Mouse (Mus musculus): ENCODE results near the gene Paqr4. TPM values are rescaled to one million over a fixed set of nuclear protein-coding genes. Genes with fewer than 3 reads are reported as not detected.

The Paqr4 gene
- polyA plus RNA-seq, 1 experiment from 2014 or later: 45.2 TPM

DNA sequence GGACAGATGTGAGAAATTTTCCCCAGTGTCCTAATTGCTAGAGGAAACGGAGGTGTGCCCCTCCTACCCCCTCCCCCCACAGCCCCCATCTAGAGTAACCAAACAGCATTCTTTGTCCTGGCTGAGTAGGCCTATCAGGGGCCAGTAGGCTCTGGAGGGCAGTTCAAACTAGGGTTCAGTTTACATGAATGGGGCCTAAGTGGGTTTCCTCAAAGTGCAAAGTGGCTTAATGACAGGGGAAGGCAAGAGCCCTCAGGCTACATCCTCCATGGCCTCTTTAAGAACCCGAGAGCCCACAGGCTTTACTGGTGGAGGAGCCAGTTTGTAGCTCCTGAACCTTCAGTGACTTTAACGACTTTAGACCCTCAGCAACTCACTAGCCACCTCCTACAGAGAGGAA lies 44.9 kb downstream of the Paqr4 start:
- DNase-seq (ENCODE audit: low spot score): no peak

DNA sequence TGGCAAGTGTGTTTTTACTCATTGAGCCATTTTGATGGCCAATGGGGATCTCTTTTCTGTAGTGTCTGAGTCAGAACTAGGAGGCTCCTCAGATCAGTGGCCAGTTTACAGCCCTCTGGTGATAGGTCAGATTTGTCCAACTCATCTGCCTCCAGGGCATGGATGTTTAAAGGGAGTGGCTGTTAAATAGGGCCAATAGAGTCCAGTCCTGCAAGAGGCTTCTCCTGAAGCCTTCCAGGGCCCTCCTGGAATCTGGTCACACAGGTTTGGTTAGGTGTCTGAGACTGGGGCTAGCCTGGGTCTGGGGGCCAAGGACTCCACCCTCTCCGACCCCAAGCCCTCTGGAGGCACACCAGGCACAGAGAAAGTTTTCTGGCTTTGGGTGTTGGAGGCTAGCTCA lies 46.2 kb downstream of the Paqr4 start:
- no peak for DNase-seq (ENCODE audit: low spot score)
- H3K27ac ChIP-seq (ENCODE audit: low read length): no peak overlapping the region
- ATAC-seq: no peak

More for the DNA sequence above, 44.9 kb downstream of the Paqr4 start:
- H3K4me1 ChIP-seq (ENCODE audit: insufficient read depth, low read depth, low read length): no peaks in the 10 kb centered on the region
- TF ChIP-seq CTCF (IDR thresholded peaks at IDR 0.05): no peak
- no peaks in the 10 kb centered on the region for H3K9me3 ChIP-seq (ENCODE audit: low read length)
- H3K4me3 ChIP-seq (ENCODE audit: low read depth, low read length): no peak overlapping the region
- no peak overlapping the region for H3K9ac ChIP-seq (replicated peaks; ENCODE audit: low read depth)
- no peak for ATAC-seq
- WGBS: 12% methylated on average over 3 of the region's 3 CpGs
- no peak overlapping the region for H3K4me2 ChIP-seq (replicated peaks; ENCODE audit: low read depth, low read length)
- H3K36me3 ChIP-seq (ENCODE audit: insufficient read depth, low read length): no peaks in the 10 kb centered on the region
- no peak overlapping the region for H3K27ac ChIP-seq (ENCODE audit: low read length)
- no peaks in the 10 kb centered on the region for H3K27me3 ChIP-seq (replicated peaks; ENCODE audit: insufficient read depth, low read length)

More for the DNA sequence above, 46.2 kb downstream of the Paqr4 start:
- Histone ChIP-seq H3K27me3 (replicated peaks; ENCODE audit: insufficient read depth, low read length) (no peaks in the 10 kb centered on the region), H3K9me3 (ENCODE audit: low read length) (no peaks in the 10 kb centered on the region), H3K4me1 (ENCODE audit: insufficient read depth, low read depth, low read length) (no peaks in the 10 kb centered on the region), H3K36me3 (ENCODE audit: insufficient read depth, low read length) (no peaks in the 10 kb centered on the region), H3K9ac (replicated peaks; ENCODE audit: low read depth) (no peak overlapping the region), H3K4me2 (replicated peaks; ENCODE audit: low read depth, low read length) (no peak overlapping the region), H3K4me3 (ENCODE audit: low read depth, low read length) (no peak overlapping the region)
- WGBS: 52% methylated on average over 1 of the region's 1 CpGs
- TF ChIP-seq CTCF (IDR thresholded peaks at IDR 0.05) (no peak), EP300 (IDR thresholded peaks at IDR 0.05) (no peak)

Other genes starting within 250 kb of the Paqr4 start
- gene Zfp213, start 176.6 kb downstream of the Paqr4 start, polyA plus RNA-seq (2015; fragmentation: Nextera tagmentation; extraction: Ambion mirVana): 10.5 and 11.5 TPM in 2 replicates
- 5.0 and 5.5 TPM in 2 replicates for gene Zfp13, start 141.4 kb downstream of the Paqr4 start, polyA plus RNA-seq (2015; fragmentation: Nextera tagmentation; extraction: Ambion mirVana)
- not detected in 2 replicates for gene Zscan10, start 140.0 kb downstream of the Paqr4 start, polyA plus RNA-seq (2015; fragmentation: Nextera tagmentation; extraction: Ambion mirVana)
- 0.29 and 0.36 TPM in 2 replicates for gene Mmp25, start 95.6 kb downstream of the Paqr4 start, polyA plus RNA-seq (2015; fragmentation: Nextera tagmentation; extraction: Ambion mirVana)
- gene Bicdl2, start 80.4 kb downstream of the Paqr4 start, polyA plus RNA-seq (2015; fragmentation: Nextera tagmentation; extraction: Ambion mirVana): 7.1 and 8.7 TPM in 2 replicates
- 104 and 107 TPM in 2 replicates for gene Hcfc1r1, start 67.3 kb downstream of the Paqr4 start, polyA plus RNA-seq (2015; fragmentation: Nextera tagmentation; extraction: Ambion mirVana)
- gene Thoc6, start 67.0 kb downstream of the Paqr4 start, polyA plus RNA-seq (2015; fragmentation: Nextera tagmentation; extraction: Ambion mirVana): 18.1 and 18.6 TPM in 2 replicates
- gene Tnfrsf12a, start 63.4 kb downstream of the Paqr4 start, polyA plus RNA-seq (2015; fragmentation: Nextera tagmentation; extraction: Ambion mirVana): 50.4 and 53.8 TPM in 2 replicates
- 5.9 and 6.3 TPM in 2 replicates for gene Cldn6, start 61.6 kb downstream of the Paqr4 start, polyA plus RNA-seq (2015; fragmentation: Nextera tagmentation; extraction: Ambion mirVana)
- gene Cldn9, start 56.8 kb downstream of the Paqr4 start, polyA plus RNA-seq (2015; fragmentation: Nextera tagmentation; extraction: Ambion mirVana): 0.44 and 0.76 TPM in 2 replicates
- gene 1520401A03Rik, start 18.1 kb downstream of the Paqr4 start, polyA plus RNA-seq (2015; fragmentation: Nextera tagmentation; extraction: Ambion mirVana): 0.20 TPM in 1 of 2 replicates, not detected in the other
- 10.4 and 11.5 TPM in 2 replicates for gene Pkmyt1, start 14.5 kb downstream of the Paqr4 start, polyA plus RNA-seq (2015; fragmentation: Nextera tagmentation; extraction: Ambion mirVana)
- 0.41 and 0.52 TPM in 2 replicates for gene Kremen2, start 5.0 kb upstream of the Paqr4 start, polyA plus RNA-seq (2015; fragmentation: Nextera tagmentation; extraction: Ambion mirVana)
- gene Flywch1, start 30.7 kb upstream of the Paqr4 start, polyA plus RNA-seq (2015; fragmentation: Nextera tagmentation; extraction: Ambion mirVana): 43.1 and 43.5 TPM in 2 replicates
- gene Flywch2, start 45.2 kb upstream of the Paqr4 start, polyA plus RNA-seq (2015; fragmentation: Nextera tagmentation; extraction: Ambion mirVana): 14.7 and 18.6 TPM in 2 replicates
- 284 and 354 TPM in 2 replicates for gene Srrm2, start 49.7 kb upstream of the Paqr4 start, polyA plus RNA-seq (2015; fragmentation: Nextera tagmentation; extraction: Ambion mirVana)
- 803 and 893 TPM in 2 replicates for gene Elob, start 88.3 kb upstream of the Paqr4 start, polyA plus RNA-seq (2015; fragmentation: Nextera tagmentation; extraction: Ambion mirVana)
- gene Prss33, start 95.2 kb upstream of the Paqr4 start, polyA plus RNA-seq (2015; fragmentation: Nextera tagmentation; extraction: Ambion mirVana): not detected in 2 replicates
- gene Prss32, start 103.0 kb upstream of the Paqr4 start, polyA plus RNA-seq (2015; fragmentation: Nextera tagmentation; extraction: Ambion mirVana): not detected in 2 replicates
- gene Prss41, start 103.3 kb upstream of the Paqr4 start, polyA plus RNA-seq (2015; fragmentation: Nextera tagmentation; extraction: Ambion mirVana): 0.40 and 0.63 TPM in 2 replicates
- not detected in 2 replicates for gene Prss21, start 127.2 kb upstream of the Paqr4 start, polyA plus RNA-seq (2015; fragmentation: Nextera tagmentation; extraction: Ambion mirVana)
- gene Dcpp1, start 140.0 kb upstream of the Paqr4 start, polyA plus RNA-seq (2015; fragmentation: Nextera tagmentation; extraction: Ambion mirVana): 0.25 TPM in 1 of 2 replicates, not detected in the other
- not detected in 2 replicates for gene Dcpp2, start 140.0 kb upstream of the Paqr4 start, polyA plus RNA-seq (2015; fragmentation: Nextera tagmentation; extraction: Ambion mirVana)
- 0.35 and 0.64 TPM in 2 replicates for gene Dcpp3, start 176.6 kb upstream of the Paqr4 start, polyA plus RNA-seq (2015; fragmentation: Nextera tagmentation; extraction: Ambion mirVana)
- gene Sbp, start 200.8 kb upstream of the Paqr4 start, polyA plus RNA-seq (2015; fragmentation: Nextera tagmentation; extraction: Ambion mirVana): not detected in 2 replicates
- gene Sbpl, start 214.4 kb upstream of the Paqr4 start, polyA plus RNA-seq (2015; fragmentation: Nextera tagmentation; extraction: Ambion mirVana): not detected in 2 replicates
- gene Prss30, start 239.7 kb upstream of the Paqr4 start, polyA plus RNA-seq (2015; fragmentation: Nextera tagmentation; extraction: Ambion mirVana): 0.18 and 0.47 TPM in 2 replicates